Mouse (Mus musculus) retina, postnatal 1 day (tissue): ENCODE measurements around the gene Trip12.

Experiments
- DNase-seq: peaks from one replicate; pipeline ENCODE4 v3.0.0-alpha.2; 2012

Trip12 gene

GRCm38 (mm10) chr1:84758843-84759242 lies 81.5 kb downstream of the Trip12 start:
- DNase-seq: no peak

GRCm38 (mm10) chr1:84742156-84742555 lies 98.2 kb downstream of the Trip12 start:
- DNase-seq: no peak

DNA sequence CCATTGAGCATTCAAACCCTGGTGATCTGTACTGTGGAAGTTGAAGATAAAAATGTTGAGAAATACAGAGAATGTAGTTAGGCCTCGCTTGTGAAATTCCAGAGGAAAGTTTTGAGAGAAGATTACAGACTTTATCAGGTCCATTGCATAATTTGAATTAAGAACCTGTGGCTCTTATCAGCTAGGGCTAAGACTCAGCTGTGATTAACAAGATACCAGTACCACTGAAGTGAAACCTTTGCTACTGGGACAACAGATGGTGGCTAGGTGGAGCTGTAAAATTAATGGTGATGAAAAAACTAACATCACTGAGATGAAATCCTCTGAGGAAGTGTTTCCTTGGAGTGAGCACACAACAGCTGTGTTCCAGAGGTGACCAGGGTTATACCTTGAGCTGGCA lies 100.2 kb downstream of the Trip12 start:
- DNase-seq: no peak

GRCm38 (mm10) chr1:84737097-84737496 lies 103.2 kb downstream of the Trip12 start:
- DNase-seq: no peak

GRCm38 (mm10) chr1:84733799-84734198 lies 106.5 kb downstream of the Trip12 start:
- DNase-seq: peak; percentile 52

DNA sequence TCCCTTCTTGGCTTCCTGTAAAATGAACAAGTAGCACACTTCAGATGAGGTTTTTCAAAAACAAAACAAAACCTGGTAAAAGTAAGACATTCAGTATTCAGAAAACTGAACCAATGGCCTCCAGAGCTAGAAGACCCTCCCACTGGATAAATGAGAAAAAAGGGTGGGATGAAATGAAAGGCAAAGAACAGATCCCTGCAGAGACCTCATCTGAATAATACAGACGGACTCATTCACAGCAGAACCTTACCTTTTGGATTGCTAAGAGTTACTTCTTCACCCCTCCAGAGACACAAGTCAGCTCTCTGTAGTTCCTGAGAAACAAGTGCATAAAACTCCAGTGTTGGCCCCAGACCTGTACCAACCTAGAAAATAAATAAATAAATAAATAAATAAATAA lies 108.6 kb downstream of the Trip12 start:
- DNase-seq: no peak

DNA sequence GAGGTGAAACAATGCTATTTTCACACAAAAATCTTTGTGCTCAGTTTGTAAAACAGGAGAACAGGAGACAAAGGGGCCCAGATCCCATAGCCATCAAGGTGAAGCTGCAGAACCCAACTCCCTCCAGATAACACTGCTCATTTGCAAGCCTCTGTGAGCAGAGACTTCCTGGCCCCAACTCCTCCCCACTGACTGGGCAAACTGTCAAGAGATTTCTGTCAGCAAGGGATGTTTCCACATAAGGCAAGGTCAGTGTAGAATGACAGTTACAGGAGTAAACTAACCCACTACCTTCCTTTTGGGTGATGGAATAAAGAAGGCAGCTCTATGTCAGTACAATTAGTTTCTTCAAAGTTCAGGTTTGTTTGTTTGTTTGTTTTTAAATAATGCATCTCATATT lies 117.5 kb downstream of the Trip12 start:
- DNase-seq: no peak

DNA sequence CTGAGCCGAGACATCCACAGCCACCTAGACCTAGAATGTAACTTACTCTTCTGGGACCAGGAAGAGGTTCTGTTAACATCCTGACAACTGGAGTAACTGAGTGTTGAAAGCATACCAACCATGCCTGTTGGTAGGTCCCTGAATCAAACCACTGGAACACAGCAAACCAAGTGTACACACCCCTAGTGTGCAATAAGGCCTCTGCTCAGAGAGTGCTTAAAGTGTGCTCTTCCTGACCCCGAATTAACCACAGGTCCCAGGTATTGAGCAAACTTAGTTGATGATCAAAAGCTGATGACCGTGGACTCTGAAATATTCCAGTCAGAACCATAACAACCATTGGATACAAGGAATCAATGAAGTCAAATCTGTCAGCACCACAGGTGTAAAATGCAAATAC lies 117.9 kb downstream of the Trip12 start:
- DNase-seq: no peak

DNA sequence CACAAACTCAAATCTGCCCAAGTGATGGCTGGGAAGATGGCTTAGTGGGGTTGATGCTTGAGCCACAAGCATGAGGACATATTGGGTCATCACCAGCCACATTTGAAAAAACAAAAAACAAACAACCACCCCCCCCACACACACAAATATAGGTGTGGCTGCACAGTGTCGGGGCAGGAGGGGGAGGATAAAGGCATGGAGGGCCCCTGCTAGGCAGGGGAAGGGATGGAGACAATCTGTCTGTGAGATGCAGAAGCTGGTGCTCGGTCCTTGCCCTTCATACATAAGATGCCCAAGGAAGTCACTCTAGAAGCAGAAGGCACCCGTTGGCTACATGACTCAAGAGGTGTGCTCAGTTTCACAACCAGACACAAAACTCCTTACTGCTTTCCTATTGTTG lies 118.4 kb downstream of the Trip12 start:
- no peak for DNase-seq

DNA sequence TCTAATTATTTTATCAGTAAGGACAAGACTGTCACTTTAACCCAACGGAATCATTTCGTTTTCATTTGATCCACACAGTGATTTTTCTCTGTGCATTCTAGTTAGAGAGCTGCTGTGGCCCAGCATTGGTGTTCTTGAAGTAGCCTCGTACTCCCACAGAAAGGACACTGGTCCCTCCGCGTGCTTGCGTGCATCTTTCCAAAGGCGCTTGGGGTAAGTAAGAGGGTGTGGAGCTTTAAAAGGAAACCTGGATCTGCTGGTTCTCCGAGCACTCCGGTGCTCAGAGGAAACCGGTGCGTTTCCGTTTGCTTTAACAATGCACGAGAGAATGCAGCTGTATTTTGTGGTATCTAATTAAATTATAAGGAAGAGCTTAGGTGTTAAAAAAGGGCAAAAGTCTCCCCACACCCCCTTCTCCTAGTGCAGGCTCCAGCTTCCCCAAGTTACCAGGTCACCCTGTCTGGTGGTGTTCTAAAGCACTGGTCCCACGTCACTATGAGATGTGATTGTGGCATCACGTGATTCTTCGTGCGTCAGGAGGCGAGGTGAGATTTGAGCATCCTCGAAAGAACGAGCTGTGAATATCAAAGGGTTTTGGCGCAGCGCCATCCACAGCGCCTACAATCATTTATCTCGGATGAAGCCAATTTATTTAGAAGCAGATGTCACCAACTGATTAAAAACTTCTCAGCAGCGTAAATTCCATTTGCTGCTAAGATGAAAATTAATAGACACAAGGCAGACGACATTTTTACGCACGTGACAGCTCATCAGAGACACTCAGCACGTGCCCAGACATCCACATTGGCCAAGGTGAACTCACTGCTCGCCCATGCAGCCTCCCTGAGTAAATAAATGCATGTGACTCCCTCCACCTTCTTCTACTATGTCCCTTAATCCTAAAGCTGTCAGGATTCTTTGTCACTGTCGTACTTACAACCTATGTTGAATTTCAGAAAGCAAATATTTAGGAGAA lies 130.2 kb downstream of the Trip12 start:
- peak; percentile 68 for DNase-seq

DNA sequence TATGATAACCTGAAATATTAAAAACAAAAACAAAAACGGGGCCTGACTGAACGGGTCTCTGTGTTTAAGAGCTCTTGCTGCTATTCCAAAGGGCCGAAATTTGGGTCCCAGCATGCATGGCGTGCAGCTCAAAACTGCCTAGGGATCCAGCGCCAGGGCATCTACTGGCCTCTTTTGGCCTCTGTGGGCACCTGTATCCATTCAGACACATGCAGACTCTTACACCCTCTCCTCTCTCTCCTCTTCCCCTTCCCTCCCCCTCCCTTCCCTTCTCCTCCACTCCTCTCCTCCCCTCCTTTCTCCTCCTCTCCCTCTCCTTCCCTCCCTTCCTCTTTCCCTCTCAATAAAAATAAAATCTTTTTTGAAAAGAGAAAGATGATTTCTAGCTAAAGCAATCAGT lies 130.9 kb downstream of the Trip12 start:
- peak; percentile 65 for DNase-seq

DNA sequence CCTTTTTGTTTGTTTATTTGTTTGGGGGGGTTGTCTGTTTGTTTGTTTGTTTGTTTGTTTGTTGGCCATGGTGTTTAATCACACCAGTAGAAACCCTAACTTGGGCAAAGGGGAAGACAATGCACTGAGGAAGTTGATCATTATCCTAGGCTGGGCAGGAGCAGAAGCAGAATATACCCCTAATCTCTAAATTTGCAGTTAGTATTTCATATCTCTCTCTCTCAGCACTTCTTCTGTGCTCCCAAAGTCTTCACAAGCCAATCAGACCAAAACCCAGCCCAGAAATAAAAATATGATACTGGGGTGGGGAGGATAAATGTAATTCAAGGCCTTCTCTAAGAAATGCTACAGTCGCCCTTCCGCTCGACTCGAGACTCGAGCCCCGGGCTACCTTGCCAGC lies 140.1 kb downstream of the Trip12 start:
- DNase-seq: no peak

GRCm38 (mm10) chr1:84697136-84697535 lies 143.2 kb downstream of the Trip12 start:
- peak; percentile 85 for DNase-seq

- DNase-seq: peak; percentile 92
These were observed 144.6 kb downstream of the Trip12 start, which contains the start of gene Dner for GRCm38 (mm10) chr1:84695517-84696411. Dner (minus strand) TSS chr1:84696221.

- DNase-seq: peak; percentile 80
These were observed 145.4 kb downstream of the Trip12 start for GRCm38 (mm10) chr1:84694688-84695474.

GRCm38 (mm10) chr1:84677910-84678309 lies 162.4 kb downstream of the Trip12 start:
- DNase-seq: peak; percentile 28
